Mouse (Mus musculus) right cerebral cortex, postnatal 36 days (tissue): ENCODE data around the gene Txnip.

Experiments
- DNase-seq, 2 experiments: peaks; one replicate each; pipeline ENCODE4 v3.0.0; 2022; ENCODE audit warnings: low spot score in 2 of 2, mixed read lengths in 1 of 2

The Txnip gene

DNA sequence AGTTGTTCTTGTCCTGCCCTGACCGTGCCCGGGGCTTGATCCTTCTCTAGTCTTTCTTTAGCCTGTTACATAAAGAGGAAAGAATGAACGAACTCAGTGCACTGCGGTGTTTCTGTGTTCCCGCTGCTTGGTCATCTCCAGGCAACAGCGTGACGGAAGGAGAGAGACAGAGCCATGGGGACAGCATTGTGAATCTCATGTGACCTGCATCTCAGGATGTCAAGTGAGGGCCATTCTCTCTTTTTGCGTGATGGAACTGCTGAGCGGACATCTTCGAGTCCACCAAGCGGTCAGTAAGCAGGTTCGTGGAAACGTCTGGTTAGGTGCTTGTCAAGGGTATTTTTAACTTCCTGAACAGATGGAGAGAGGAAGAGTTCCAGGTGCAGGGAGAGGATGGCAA lies 11.7 kb downstream of the Txnip start:
- DNase-seq, result no peak

DNA sequence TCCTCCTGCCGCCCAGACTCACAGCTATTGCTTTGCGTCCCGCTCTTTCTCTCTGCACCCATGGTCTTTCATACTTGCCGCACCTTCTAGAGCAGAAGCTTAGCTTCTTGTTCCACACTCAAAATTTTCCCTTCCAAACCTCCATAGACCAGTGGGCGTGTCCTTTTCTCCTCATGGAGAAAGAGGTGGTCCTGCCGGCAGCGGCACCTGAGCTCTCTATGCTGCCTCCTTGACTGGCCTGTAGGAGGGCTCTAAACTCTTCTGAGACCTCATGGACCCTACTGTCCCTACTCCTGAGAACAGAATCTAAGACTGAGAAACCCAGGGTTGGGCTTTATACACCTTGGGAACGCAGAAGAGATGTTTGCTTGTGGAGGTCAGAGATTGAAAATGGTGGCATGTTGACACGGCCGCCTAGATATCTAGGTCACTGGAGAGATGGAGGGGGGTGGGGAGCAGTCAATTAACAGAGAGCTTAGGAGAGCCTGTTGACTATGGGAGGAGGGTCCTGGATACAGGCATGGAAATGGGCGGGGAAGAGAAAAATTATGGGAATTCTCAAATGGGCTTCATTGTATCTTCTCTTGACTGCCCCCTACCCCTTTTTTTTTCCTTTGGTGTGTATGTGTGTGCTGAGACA lies 12.3 kb downstream of the Txnip start:
- DNase-seq, result no peak

DNA sequence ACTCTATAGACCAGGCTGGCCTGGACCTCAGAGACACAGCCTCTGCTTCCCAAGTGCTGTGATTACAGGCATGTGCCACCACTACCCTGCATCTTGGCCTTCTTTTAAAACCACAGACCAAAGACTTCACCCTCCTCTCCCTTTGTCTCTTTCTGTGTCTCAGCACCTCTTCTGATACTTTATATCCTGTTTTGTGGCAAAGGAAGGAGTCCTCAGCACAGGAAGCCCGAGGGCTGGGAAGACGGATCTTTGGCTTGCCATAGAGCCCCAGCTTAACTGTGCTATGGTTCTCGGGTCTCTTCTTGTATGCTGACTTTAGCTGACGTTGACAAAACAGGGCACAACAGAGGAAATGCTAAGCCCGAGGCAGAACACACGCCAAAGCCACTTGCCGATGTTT lies 12.9 kb downstream of the Txnip start:
- no peak for DNase-seq

DNA sequence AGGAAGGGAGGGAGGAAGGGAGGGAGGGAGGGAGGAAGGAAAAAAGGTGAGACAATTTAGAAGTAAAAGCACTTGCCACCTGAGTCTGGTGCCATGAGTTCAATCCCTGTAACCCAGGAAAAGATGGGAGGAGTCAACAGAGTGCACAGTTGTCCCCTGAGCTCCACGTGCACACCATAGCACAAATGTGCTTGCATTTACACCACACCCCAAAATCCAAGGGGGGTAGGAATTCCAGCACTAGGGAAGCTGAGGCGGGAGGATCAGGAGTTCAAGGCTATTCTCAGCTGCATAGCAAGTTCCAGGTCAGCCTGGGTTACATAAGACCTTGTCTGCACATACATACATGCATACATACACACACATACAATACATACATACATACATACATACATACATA lies 13.6 kb downstream of the Txnip start:
- DNase-seq, result no peak

DNA sequence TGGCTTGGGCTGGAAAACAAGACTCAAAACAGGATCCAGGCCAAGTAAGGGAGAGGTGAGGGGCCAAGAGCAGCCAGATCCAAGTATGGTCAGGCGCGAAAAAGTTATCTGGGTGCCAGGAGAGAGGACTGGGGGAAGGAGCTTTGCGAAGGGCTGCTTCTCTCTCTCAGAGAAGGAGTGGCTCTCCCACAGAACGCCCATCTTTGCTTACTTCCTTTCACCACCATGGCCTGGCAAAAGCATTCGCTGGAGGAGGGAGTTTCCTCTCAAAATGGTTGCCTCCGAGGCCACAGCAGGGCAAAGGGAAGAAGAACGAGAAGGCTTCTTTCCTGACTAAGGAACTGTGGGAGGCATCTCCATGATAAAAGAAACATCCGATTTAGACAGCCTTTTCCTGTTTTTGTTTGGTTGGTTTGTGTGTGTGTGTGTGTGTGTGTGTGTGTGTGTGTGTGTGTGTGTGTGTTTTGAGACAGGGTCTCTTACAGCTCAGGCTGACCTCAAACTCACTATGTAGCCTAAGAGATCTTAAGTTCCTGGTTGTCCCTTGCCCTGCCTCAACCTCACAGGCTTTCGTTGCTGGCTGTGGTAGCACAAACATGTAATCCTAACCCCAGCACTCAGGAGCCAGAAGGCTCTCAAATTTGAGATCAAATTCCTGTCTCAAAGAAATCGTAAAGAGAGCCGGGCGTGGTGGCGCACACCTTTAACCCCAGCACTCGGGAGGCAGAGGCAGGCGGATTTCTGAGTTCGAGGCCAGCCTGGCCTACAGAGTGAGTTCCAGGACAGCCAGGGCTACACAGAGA lies 14.3 kb downstream of the Txnip start:
- no peak for DNase-seq

DNA sequence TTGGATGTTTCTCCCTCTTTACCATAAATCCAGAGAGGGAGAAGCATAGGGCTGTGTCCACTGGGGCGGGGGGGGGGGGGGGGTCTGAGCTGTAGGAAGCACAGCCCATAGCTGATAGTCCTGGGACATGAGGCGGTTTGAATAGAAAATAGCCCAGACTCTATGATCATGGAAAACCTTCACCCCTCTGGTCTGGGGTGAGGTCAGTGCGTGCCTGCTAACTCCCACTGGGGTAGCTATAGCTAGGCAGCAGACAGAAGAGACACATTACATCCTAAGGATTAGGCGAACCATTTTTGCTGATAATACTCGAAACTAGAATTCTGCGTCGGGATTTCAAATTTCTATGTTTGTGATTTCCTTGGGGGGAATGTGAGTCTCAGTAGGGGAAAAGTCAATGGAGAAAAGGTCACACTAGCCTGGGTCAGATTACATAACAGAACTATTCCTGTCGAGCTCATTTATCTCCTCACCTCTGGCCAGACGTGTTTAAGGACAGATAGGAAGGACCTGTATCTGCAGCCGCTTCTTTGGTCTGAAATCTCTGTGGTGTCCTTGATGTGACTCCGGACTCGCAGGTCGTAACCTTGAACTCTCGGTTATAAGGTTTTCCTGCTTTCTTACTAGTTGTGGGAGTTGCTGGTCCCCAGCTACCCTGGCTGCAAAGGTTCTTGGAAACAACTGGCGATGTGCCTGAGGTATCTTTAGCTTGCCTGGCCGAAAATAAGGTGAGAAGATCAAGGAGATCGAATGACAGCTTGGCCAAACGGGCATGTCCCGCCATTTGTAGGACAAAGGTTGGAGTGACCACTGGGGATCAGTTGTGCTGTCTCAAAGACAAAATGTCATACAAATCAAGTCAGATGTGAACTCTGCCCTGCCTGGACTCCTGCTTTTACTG lies 16.1 kb downstream of the Txnip start:
- DNase-seq, result no peak

DNA sequence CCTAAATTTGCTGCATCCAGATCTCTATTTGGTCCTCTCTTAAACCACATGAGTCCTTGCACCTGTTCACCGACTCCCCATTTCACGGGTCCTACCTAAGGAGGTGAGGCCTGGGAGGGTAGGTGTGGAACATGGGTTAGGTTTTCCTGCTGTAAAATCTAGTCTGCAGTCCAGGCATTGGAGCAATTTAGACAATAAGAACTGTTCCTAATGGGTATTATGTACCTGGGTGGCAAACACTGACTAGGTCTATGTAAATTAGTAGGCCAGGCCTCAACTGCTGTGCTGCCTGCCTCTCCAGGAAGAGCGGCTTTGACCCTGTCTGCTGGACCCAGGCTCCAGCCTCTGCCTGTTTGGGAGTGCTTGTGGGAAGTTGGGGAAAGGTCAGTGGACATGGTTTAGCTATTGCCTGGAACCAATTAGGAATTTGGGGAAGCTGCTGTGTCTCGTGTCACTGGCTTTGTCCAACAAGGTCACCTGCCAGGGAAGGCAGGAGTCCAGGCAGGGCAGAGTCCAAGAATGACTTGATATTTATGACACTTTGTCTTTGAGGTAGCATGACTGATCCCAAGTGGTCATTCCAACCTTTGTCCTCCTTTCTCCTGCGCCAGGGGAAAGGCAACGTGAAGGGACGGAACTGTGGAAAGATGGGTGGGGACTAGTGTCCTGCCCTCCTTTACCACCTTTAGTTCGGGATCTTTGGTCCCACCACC lies 17.7 kb downstream of the Txnip start:
- DNase-seq, result no peak

DNA sequence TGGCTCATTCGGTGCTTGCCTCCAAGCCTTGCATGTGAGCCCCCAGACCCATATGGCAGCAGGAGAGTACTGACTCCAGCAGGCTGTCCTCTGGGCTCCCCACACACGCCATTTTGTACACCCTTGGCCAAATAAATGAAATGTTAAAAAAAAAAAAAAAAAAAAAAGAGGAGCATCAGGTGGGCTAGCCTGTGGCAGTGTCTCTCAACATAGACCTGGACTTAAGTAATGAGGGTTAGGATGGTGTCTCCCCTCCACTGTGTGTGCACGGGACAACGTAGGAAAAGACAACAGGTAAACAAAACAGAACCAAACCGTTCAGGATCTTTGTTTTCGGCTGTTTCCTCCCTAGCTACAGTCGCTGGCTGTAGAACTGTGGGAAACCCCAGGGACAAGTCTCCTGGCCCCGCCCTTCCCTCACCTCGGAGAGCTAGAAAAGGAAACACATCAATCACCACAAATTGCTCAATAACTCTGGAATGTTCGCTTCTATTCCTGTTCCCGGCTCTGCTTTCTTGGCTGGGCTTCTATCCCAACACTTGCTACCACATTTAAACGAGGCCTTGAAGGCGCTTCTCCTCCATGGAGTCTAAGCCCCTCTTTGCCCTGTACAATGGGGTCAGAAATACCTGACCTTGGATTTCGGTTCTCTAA lies 18.4 kb downstream of the Txnip start:
- DNase-seq, result no peak

DNA sequence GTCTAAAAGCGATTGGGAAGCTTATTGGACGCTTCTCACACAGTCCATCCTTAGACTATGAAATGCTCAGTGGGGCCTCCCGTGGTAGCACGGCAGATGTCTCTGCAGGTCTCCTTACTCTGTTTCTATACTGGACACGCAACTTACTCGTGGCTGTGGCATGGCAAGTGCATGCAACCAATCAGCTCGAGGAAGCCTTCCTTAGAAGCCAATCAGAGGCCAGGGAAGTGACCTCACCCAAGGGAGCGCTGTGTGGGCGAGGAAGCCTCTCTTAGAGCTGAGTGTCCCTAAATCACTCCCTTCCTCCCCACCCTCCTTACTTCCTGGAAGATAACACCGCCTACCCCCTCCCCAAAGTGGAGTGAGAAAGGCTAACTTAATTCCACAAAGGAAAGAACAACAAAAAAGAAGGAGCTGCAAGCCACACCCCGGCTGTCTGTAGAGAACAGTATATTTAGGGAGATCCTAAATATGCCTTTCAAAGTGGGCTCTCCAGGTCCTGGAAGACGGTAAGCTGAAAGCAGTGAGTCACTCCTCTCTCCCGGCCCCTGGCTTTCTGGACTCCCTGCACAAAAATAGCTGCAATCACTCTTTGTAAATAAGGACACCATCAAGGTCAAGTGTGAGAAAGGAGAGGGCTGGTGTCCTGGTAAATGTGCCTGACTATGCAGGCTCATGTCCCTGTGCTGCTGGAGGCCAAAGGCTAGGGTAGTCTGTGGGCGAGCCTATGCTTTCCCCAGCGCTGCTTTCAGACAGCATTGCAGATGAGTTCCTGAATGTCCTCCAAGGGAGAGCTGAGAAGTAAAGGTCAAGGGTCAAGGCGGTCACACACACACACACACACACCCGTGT lies 19.2 kb downstream of the Txnip start, which contains the start of gene Gm16253:
Gm16253 (plus strand) TSS at position 295 of the 852 bp plus-strand sequence.
- DNase-seq, result peak; percentile 89 to 97

DNA sequence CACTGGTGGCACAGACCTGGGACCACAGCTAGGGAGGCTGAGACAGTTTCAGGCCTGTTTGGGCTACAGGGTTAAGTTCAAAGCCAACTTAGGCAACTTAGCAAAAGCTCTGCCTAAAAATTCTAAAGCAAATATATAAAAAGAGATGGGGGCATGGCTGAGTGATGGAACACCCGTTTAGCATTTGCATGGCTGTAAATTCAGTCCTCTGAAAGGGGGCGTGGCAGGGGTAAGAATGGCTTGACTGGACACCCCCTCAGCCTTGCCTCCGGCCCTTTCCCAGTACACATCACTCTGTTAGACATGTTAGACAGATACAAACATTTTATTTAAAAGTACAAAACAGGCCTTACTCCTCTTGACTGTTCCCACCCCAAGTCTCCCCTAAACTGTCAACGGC lies 19.8 kb downstream of the Txnip start:
- DNase-seq, result no peak

DNA sequence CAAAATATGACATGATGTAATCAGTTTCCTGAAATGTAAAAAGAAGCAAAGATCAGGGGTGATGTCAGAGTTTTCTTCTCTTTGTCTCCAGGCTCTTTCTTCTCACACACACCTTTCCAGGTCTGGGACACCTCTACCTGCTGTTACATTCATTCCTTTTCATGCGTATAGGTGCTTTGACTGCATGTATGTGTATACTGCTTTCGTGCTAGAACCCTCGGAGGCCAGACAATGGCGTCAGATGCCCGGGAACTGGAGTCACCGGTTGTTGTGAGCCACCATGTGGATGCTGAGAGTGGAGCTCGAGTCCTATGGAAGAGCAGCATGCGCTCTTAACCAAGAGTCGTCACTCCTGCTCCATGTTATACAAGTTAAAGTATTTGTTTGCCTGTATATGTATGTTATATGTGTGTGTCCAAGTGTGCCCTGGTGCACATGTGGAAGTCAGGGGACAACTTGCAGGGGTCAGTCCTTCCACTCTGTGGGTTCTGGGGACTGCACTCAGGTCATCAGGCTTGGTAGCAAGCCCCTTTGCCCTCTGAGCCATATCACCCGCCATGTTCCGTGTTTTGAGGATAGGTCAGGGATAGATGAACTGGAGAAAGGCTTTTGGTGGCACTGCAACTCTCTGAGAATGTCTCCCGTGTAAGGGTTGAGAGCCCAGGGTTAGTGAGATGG lies 20.9 kb downstream of the Txnip start:
- no peak for DNase-seq

DNA sequence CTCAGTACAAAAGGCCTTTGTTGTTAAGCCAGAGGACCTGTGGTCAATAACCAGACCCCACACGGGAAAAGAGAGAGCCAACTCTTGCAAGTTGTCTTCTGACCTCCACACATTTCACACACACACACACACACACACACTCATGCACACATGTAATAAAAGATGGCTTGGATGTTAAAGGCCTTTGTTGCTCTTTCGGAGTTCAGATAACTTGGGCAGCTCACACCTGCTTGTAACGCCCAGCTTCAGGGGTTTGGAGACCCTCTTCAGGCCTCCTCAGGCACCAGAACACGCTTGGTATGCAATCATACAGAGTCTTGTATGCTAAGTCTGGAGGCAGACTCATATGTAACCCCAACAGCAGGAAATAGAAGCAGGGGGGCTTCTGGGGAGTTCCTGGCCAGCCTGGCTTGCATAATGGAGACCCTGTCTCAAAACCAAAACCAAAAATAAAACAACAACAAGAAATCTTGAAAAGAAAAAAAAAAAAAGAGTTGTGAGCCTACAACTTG lies 21.5 kb downstream of the Txnip start:
- no peak for DNase-seq

DNA sequence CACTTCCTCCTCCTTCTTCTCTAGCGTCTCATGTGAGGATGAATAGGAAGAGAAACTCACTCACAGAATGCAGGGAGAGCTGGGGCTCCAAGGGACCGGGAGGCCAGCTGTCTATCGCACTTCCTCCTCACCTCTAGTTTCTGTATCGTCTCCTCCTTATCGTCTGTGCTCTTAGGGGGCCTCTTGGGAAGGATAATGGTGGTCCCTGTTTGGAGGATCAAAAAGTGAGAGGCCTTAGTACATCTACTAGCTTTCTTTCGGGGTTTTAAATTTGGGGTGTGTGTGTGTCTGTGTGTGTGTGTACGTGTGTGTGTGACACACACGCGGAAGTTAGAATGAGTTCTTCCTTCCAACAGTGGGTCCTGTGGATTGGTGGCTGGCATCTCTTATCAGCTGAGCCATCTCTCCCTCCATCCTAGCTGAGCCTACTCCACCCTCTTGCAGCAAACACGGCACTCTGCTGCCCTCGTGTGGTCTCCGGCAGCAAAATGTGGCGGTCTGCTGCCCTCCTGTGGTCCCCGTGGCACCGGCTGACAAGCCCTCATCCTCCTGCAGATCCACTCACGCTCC lies 22.2 kb downstream of the Txnip start:
- peak; percentile 84 for DNase-seq

DNA sequence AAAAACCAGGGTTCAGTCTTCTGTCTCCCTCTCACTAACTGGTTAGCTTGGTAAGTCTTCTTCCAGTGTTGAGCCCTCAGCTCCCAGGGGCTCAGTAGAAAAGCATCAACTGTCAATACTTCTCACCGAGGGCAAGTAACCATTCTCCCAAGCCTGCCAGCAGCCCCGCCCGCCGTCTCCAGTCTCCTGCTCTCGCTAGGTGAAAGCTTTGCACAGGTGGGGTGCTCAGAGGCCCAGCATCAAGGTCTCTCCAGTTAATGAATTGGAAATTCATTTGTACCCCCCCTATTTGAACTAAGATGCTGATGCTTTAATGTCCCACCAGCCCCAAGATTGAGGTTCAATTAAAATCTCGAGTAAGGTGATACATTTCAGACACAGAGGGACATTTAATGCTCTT lies 23.4 kb downstream of the Txnip start:
- DNase-seq, result no peak

DNA sequence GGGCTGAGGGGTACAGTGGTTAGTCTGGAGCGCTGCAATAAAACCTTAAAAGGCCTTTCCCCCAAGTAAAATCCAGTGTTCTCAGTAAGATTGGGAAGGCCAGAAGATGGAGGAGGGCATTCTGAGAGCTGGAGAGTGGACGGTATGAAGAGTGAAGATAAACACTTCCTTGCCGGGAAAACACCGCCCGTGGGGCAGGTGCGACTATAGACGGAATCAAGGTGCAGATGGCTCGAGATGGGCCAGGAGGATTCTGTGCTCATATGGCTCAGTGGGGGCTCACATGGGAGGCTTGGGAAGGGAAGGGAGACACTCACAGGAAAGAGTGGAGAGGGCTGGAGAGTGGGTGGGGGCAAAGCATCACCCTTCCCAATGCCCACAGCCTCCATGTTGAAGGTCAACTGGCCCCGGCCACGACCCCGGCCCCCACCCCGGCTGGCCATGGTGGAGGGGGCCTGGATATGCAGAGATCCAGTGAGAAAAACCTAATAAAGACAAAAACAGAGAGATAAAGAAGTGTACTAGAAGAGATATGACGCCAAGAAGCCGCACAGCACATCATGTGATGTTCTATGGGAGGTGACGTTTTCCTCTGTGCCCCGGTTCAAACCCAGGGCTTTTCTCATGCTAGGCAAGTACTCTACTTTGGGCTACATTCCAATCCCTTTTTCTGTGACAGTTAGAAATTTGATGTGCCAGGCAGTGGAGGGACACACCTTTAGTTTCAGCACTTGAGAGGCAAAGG lies 24.2 kb downstream of the Txnip start:
- no peak for DNase-seq

DNA sequence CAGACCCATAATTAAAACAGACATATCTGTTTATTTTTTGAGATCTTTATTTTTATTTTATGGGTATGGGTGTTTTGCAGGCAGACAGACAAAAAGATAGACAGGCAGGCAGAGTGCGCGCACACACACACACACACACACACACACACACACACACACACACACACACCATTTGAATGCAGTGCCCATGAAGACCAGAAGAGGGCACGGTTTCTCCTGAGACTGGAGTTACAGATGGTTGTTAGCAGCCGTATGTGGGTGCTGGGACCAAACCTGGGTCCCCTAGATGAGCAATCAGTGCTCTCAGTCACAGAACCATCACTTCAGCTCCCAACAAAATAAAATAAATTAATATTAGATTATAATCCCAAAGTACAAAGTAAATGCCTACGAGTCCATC lies 25.6 kb downstream of the Txnip start:
- no peak for DNase-seq

DNA sequence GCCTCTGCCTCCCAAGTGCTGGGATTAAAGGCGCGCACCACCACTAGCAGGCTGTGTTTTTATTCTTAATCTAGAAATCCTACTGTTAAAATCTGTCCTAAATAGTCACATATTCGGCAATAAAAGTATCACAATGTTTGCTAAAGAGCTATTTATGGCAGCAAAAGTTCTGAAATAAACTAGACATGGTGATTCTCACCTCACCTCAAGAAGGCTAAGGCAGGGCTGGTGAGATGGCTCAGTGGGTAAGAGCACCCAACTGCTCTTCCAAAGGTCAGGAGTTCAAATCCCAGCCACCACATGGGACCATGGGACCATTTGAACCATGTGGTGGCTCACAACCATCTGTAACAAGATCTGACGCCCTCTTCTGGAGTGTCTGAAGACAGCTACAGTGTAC lies 32.9 kb downstream of the Txnip start:
- DNase-seq, result no peak

DNA sequence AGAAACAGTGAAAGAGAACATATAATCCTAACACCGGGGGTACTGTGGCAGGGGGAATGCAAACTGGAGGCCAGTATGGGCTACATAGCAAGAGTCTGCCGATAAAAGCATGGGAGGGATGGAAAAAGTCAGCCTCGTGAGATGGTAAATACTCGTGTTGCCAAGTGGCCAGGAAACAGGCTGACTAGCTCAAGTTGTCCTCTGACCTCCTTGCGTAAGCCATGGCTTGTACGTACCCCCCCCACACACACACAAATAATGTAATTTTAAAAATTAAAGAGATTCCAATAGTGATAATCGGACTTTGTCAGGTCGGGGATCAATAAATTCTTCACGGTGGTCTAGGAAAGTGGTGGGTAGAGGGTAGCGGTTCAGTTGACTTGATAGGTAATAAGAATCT lies 35.6 kb downstream of the Txnip start:
- DNase-seq, result no peak
